Mouse (Mus musculus): Measurements from ENCODE around the gene Vav3. TPM values are rescaled to one million over a fixed set of nuclear protein-coding genes. Genes with fewer than 3 reads are reported as not detected.

Vav3 gene
- 3.5 and 3.8 TPM in 2 replicates for polyA plus RNA-seq (2012; rRNA removed)

- TF ChIP-seq POLR2A (IDR thresholded peaks at IDR 0.05; ENCODE audit: extremely low read depth, insufficient read depth, low read length) (no peak), CTCF (IDR thresholded peaks at IDR 0.05; ENCODE audit: extremely low read depth, insufficient read depth, low read length) (no peak)
- Histone ChIP-seq H3K27ac (ENCODE audit: insufficient read depth, low read length) (no peak within 1 kb of the TSS), H3K4me3 (ENCODE audit: insufficient read depth, low read length) (peak within 1 kb of the TSS; percentile 35), H3K4me1 (ENCODE audit: control insufficient read depth, insufficient read depth, low read length) (no peaks in the 10 kb centered on the region; the same call in 1 of the 2 replicates)
These were observed at the start of gene Vav3 for GRCm38 (mm10) chr3:109340274-109341070. Vav3 (plus strand) TSS chr3:109340653.

DNA sequence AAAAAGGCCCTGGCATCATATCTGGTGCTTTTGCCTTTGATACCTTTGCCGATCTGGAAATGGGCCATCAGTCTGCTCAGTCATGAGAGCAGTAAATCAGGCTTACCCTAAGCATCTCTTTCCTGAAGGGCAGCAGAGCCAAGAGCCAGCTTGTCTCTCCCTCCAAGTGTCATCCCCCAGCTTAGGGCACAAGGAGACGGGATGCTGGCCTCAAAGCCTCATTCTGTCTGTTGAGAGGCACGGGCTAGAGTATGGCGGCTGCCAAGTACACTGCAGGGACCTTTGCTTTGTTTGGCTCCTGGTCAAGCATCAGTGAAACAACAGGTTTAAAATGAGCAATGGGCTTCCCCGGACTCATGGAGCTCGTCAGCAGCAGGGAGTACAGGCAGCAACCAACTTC is 41.6 kb upstream of the Vav3 start:
- Histone ChIP-seq H3K4me3 (ENCODE audit: insufficient read depth, low read length) (no peak overlapping the region), H3K4me1 (ENCODE audit: control insufficient read depth, insufficient read depth, low read length) (no peaks in the 10 kb centered on the region), H3K27ac (ENCODE audit: insufficient read depth, low read length) (no peak overlapping the region)
- no peak for TF ChIP-seq POLR2A (IDR thresholded peaks at IDR 0.05; ENCODE audit: extremely low read depth, insufficient read depth, low read length)
- TF ChIP-seq CTCF (IDR thresholded peaks at IDR 0.05; ENCODE audit: extremely low read depth, insufficient read depth, low read length): no peak

- Histone ChIP-seq H3K27ac (ENCODE audit: insufficient read depth, low read length) (no peak overlapping the region), H3K4me3 (ENCODE audit: insufficient read depth, low read length) (no peak overlapping the region), H3K4me1 (ENCODE audit: control insufficient read depth, insufficient read depth, low read length) (no peaks in the 10 kb centered on the region)
- TF ChIP-seq CTCF (IDR thresholded peaks at IDR 0.05; ENCODE audit: extremely low read depth, insufficient read depth, low read length): no peak
- no peak for TF ChIP-seq POLR2A (IDR thresholded peaks at IDR 0.05; ENCODE audit: extremely low read depth, insufficient read depth, low read length)
These were observed 41.0 kb upstream of the Vav3 start for GRCm38 (mm10) chr3:109299303-109300074.

- Histone ChIP-seq H3K27ac (ENCODE audit: insufficient read depth, low read length) (no peak overlapping the region), H3K4me3 (ENCODE audit: insufficient read depth, low read length) (no peak overlapping the region), H3K4me1 (ENCODE audit: control insufficient read depth, insufficient read depth, low read length) (no peaks in the 10 kb centered on the region)
- no peak for TF ChIP-seq POLR2A (IDR thresholded peaks at IDR 0.05; ENCODE audit: extremely low read depth, insufficient read depth, low read length)
- TF ChIP-seq CTCF (IDR thresholded peaks at IDR 0.05; ENCODE audit: extremely low read depth, insufficient read depth, low read length): no peak
These were observed 38.4 kb upstream of the Vav3 start for GRCm38 (mm10) chr3:109302059-109302458.

GRCm38 (mm10) chr3:109307406-109307805 is 33.0 kb upstream of the Vav3 start:
- Histone ChIP-seq H3K4me1 (ENCODE audit: control insufficient read depth, insufficient read depth, low read length) (no peaks in the 10 kb centered on the region), H3K4me3 (ENCODE audit: insufficient read depth, low read length) (no peak overlapping the region)
- no peak for TF ChIP-seq POLR2A (IDR thresholded peaks at IDR 0.05; ENCODE audit: extremely low read depth, insufficient read depth, low read length)
- no peak for TF ChIP-seq CTCF (IDR thresholded peaks at IDR 0.05; ENCODE audit: extremely low read depth, insufficient read depth, low read length)

GRCm38 (mm10) chr3:109308468-109308867 is 32.0 kb upstream of the Vav3 start:
- H3K27ac ChIP-seq (ENCODE audit: insufficient read depth, low read length): no peak overlapping the region
- TF ChIP-seq POLR2A (IDR thresholded peaks at IDR 0.05; ENCODE audit: extremely low read depth, insufficient read depth, low read length) (no peak), CTCF (IDR thresholded peaks at IDR 0.05; ENCODE audit: extremely low read depth, insufficient read depth, low read length) (no peak)
- no peaks in the 10 kb centered on the region for H3K4me1 ChIP-seq (ENCODE audit: control insufficient read depth, insufficient read depth, low read length)
- H3K4me3 ChIP-seq (ENCODE audit: insufficient read depth, low read length): no peak overlapping the region

More at GRCm38 (mm10) chr3:109307406-109307805, 33.0 kb upstream of the Vav3 start:
- H3K27ac ChIP-seq (ENCODE audit: insufficient read depth, low read length): no peak overlapping the region

GRCm38 (mm10) chr3:109309317-109310265 is 30.9 kb upstream of the Vav3 start:
- Histone ChIP-seq H3K4me1 (ENCODE audit: control insufficient read depth, insufficient read depth, low read length) (no peaks in the 10 kb centered on the region), H3K4me3 (ENCODE audit: insufficient read depth, low read length) (no peak overlapping the region), H3K27ac (ENCODE audit: insufficient read depth, low read length) (no peak overlapping the region)
- TF ChIP-seq CTCF (IDR thresholded peaks at IDR 0.05; ENCODE audit: extremely low read depth, insufficient read depth, low read length) (no peak), POLR2A (IDR thresholded peaks at IDR 0.05; ENCODE audit: extremely low read depth, insufficient read depth, low read length) (no peak)

- H3K27ac ChIP-seq (ENCODE audit: insufficient read depth, low read length): no peak overlapping the region
- H3K4me1 ChIP-seq (ENCODE audit: control insufficient read depth, insufficient read depth, low read length): no peaks in the 10 kb centered on the region
- no peak overlapping the region for H3K4me3 ChIP-seq (ENCODE audit: insufficient read depth, low read length)
- TF ChIP-seq CTCF (IDR thresholded peaks at IDR 0.05; ENCODE audit: extremely low read depth, insufficient read depth, low read length) (no peak), POLR2A (IDR thresholded peaks at IDR 0.05; ENCODE audit: extremely low read depth, insufficient read depth, low read length) (no peak)
These were observed 29.2 kb upstream of the Vav3 start for GRCm38 (mm10) chr3:109311172-109311824.

Measured in cortical plate, adult 2 months (tissue).